Mouse (Mus musculus): Measurements from ENCODE around the gene Igfbp7.

GRCm38 (mm10) chr5:77443889-77444573 is 36.2 kb upstream of the Igfbp7 start:
- no peak for TF ChIP-seq JUND (conservative IDR thresholded peaks at IDR 0.05; ENCODE audit: low read depth, low read length)
- TF ChIP-seq CTCF (conservative IDR thresholded peaks at IDR 0.05 in 1 of 2, IDR thresholded peaks at IDR 0.05 in 1 of 2; ENCODE audit: low read depth in 2 of 2, low read length in 2 of 2) = no peak
- TF ChIP-seq POLR2A (IDR thresholded peaks at IDR 0.05; ENCODE audit: low read depth, low read length) = peak; percentile 13; the same call in 1 of the 2 replicates
- TF ChIP-seq MEF2A (IDR thresholded peaks at IDR 0.05; ENCODE audit: borderline replicate concordance, low read depth, low read length) = peak; percentile 56; the same call in 1 of the 2 replicates
- TF ChIP-seq ZNF384 (IDR thresholded peaks at IDR 0.05; ENCODE audit: low read depth, low read length) = no peak
- no peak for TF ChIP-seq UBTF (IDR thresholded peaks at IDR 0.05; ENCODE audit: low read depth, low read length)
- TF ChIP-seq USF1 (IDR thresholded peaks at IDR 0.05; ENCODE audit: low read depth, low read length) = no peak
- peak; percentile 80 for TF ChIP-seq EP300 (IDR thresholded peaks at IDR 0.05; ENCODE audit: low read length)
- no peak for TF ChIP-seq SIN3A (IDR thresholded peaks at IDR 0.05; ENCODE audit: low read length)
- TF ChIP-seq NRF1 (IDR thresholded peaks at IDR 0.05; ENCODE audit: low read depth, low read length) = no peak

Data from CH12.LX (cell line).